Mouse (Mus musculus): Measurements from ENCODE around the gene AU018091.
"Not testable (repeated sequence)": the region's sequence is repeated elsewhere in the genome, so short reads cannot be mapped to it uniquely, and the experiment has no call there.

AU018091 gene

DNA sequence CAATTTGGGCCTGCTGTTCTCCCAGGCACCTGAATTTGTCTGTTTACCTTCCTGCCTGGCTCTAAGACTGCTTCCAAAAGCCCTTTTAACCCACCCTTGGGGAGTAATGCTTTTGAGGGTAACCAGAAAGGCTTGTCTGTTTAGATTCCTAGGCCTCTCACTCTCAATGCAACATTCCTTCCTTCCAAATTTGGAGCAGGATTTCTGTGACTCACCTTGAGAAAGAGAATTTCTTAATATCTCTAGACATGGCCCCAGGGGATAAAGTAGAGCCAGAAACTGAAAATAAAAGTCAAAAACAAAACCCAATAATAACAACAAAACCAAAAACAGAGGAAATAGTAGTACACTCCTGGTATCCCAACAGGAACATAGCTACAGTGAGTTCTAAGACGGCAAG is 707 bp downstream of the AU018091 start:
- DNase-seq (ENCODE audit: low spot score in 2 of 2): no peak

GRCm38 (mm10) chr7:3166270-3166669 is 2.7 kb downstream of the AU018091 start:
- no peak for DNase-seq (ENCODE audit: low spot score in 2 of 2)

GRCm38 (mm10) chr7:3164991-3165390 is 4.0 kb downstream of the AU018091 start:
- DNase-seq (ENCODE audit: low spot score in 2 of 2): no peak

DNA sequence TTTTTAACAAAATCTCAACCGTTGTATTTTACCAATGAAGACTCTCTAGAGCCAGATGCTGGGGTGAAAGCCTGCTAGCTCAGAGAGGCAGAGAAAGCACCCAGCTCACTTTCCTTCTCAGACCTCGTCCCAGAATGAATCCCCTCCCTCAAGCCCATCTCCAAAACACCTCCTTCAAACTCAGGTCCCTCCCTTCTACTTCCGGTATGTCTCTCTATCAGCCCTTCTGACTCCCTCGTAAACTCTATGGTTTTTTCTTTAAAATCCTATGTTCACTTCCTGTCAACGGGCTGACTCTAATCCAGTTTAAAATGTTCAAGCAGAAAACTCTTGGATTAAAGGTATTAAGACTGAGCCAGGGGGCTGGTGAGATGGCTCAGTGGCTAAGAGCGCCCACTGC is 4.6 kb downstream of the AU018091 start:
- DNase-seq (ENCODE audit: low spot score in 2 of 2): no peak

DNA sequence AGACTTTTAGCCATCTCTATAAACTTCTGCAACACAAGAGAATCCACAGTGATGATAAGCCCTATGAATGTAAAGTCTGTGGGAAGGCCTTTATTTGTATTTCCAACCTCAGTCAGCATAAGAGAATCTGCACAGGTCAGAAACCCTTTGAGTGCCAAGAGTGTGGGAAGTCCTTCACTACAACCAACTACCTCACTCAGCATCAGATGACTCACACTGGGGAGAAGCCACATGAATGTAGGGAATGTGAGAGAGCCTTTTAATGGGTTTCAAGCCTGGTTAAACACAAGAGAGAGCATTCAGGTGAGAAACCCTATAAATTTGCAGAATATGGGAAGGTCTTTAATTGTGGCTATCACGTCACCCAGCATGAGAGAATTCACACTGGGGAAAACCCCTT is 18.6 kb downstream of the AU018091 start:
- no peak for DNase-seq (ENCODE audit: low spot score in 2 of 2)

DNA sequence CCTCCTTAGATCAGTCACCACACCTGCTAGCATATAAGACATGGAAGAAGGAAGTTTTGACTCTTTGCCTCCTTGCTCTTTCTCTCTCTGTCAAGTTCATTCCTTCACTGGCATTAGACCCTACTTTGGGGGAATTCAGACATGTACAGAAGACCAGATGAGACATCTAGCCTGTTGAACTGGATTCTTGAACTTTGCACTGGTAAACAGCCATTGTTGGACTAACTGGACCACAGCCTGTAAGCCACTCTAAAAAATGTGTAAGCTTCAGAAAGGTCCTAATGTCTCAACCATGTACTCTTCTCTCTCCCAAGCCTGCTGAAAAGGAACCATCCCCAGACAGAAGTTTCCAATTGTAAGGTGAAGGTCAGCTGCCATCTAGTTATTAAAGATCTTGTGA is 22.9 kb downstream of the AU018091 start:
- no peak for DNase-seq (ENCODE audit: low spot score in 2 of 2)

DNA sequence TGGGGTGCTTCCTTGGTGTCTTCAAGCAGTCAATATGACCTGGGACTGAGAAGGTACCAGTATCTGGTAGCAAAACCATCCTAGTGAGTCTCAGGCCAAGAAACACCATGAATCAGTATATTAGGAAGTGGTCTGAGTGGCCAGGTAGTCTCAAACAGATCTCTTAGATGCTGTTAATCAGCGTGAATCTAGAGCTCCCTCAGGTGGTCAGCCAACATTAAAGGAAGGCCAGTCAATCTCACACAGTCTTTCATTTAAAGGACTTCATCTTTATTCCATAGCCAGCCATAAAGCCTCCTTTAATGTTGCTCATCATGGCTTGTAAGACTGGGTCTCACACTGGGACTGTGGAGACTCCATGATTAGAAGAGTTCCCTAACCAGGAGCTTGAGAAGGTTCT is 25.7 kb downstream of the AU018091 start:
- no peak for DNase-seq (ENCODE audit: low spot score in 2 of 2)

DNA sequence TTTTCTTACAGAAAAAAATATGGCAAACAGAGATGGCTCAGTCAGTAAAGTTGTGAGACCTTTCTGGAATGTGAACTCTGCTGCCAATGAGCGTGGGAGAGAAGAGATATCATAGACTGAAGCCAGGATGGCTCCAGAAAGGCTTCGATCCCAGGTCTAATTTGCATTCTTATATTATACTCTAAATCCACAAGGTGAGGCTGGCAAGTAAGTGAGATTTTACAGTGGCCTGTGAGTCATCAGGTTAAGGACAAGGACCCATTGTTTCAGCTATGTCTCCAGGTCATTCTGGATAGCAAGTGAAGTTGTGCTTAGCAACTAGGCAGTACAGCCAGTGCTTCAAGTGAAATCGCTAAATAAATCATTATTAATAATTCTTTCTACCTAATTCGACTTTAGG is 33.4 kb downstream of the AU018091 start:
- no peak for DNase-seq (ENCODE audit: low spot score in 2 of 2)

DNA sequence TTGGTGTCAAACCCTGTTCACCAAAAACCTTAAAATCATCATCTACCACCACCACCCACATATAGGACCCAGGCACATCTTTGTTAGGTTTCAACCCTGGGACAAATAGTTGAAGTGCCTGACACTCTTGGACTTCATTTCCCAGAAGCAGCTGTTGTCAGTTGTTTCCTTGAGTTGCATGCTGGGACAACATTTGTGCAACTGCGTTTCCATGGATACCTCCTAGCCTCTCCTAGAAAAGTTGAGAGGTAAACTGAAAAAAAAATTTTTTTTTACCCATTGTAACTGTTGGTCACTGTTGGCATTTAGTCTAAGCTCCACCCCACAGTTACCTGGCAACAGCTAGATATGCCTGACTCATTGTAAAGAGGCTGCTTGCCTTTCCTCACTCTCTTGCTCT is 34.3 kb downstream of the AU018091 start:
- DNase-seq (ENCODE audit: low spot score in 2 of 2): no peak

DNA sequence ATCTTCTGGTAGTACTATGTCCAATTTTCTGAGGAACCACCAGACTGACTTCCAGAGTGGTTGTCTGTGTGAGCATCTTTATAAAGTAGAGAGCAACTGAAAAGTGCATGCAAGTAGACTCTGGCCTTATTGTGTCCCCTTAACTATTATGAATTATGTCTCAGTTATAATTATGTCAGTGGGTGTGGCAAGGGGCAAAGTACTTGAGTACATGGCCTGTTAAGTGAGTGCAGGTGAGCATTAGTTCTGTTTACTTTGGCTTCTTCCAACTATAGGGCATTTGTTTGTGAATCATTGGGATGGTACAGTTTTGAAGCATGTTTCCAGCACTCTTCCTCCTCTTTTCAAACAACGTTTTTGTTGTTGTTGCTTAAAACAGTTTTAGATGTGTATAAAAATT is 38.7 kb downstream of the AU018091 start:
- DNase-seq (ENCODE audit: low spot score in 2 of 2): no peak

- not testable (repeated sequence) for DNase-seq (ENCODE audit: low spot score in 2 of 2)
Measured at GRCm38 (mm10) chr7:3128564-3128963, 40.4 kb downstream of the AU018091 start.

DNA sequence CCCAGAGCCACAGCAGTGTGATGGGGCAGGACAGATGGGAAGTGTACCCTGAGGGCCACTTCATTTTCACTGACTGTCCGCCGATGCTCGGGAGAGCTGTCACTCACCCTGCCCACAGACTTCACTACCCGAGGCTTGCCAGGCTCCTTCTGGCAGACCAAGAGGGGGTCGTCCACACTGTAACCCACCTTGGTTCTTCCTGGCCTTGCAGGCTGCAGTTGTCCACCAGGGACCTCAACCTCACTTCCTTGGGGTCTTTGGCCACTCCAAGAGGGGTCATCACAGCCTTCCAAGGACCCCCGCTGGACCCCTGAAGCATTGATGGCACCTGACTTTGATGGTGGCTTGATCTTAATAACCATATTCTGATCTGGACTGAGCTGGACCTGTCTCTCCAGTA is 57.8 kb downstream of the AU018091 start:
- DNase-seq (ENCODE audit: low spot score in 2 of 2): not testable (repeated sequence)

DNA sequence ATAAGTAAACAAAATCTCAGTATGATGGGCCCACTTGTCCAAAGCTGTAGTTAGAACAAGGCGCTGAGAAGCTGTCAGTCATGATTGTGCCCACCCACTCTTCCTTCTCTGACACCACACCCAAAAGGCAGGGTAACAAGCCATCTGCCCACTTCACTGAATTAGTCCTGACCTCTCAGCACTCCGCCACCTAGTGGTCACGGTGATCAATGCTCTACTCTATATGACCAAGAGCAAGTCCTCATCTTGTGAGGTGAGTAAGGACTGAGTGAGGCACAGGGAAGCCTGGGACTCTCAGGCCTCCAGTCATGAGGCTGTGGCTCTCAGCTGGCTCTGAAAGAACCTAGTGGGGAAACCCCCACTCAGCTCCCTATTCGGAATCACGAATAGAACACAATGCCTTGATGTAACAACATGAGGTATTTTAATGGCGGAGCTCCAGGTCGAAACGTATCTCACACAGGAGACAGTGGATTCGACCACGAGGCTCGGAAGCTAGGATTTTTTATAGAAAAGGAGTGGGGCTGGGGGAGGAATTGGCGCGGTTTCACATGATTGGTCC is 62.4 kb downstream of the AU018091 start:
- not testable (repeated sequence) for DNase-seq (ENCODE audit: low spot score in 2 of 2)
